Mouse (Mus musculus) C2C12 (cell line): Measurements from ENCODE around the gene Tspo2.

ENCODE experiments used
- CTCF ChIP-seq: IDR thresholded peaks from one replicate; pipeline ENCODE4 v1.5.1; 2011; ENCODE audit not compliant: control insufficient read depth, insufficient read depth, insufficient read length
- MAX ChIP-seq: IDR thresholded peaks from one replicate; pipeline ENCODE4 v1.6.1; 2011; ENCODE audit warnings: mild to moderate bottlenecking, control low read depth

GRCm38 (mm10) chr17:48407910-48408525 lies 43.3 kb downstream of the Tspo2 start:
- TF ChIP-seq MAX (no peak), CTCF (no peak)
